Mouse (Mus musculus): Measurements from ENCODE around the gene Ankrd65. TPM values are rescaled to one million over a fixed set of nuclear protein-coding genes. Genes with fewer than 3 reads are reported as not detected.
"Not testable (repeated sequence)": the region's sequence is repeated elsewhere in the genome, so short reads cannot be mapped to it uniquely, and the experiment has no call there.

The Ankrd65 gene
- total RNA-seq (2021) = not detected

DNA sequence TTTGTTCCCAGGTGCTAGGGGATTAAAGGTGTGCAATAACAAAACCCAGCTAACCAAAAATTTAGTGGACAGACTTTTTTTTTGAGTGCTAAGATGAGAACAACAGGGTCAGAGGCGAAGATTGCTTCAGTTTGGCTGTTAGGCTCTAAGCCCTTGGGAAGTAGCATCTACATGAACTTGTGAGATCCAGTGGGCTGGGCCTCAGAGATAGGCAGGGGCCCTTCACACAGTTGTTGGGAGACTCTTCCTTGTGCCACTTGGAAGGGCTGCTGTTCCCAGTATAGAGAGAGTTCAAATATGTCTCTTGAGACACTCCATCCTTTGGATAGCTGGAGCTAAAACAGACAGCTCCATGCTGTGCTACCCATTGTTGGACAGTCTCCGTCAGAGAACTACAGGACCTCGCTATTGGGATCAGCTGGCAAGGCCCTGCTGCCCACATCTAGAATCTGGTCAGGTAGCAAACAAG is at the start of gene Ankrd65:
Gene Ankrd65, plus strand, starts transcription at position 419 of the 469 bp plus-strand sequence.
- DNase-seq = no peak
- intact Hi-C loops (cut with DNase I) = no loop called here

GRCm38 (mm10) chr4:155740681-155741080 is 49.6 kb upstream of the Ankrd65 start:
- DNase-seq; intact Hi-C loops (cut with DNase I): not testable (repeated sequence)

GRCm38 (mm10) chr4:155742684-155743083 is 47.6 kb upstream of the Ankrd65 start:
- DNase-seq = no peak
- intact Hi-C loops (cut with DNase I) = loop anchor here (2.0 kb wide), 1 partner anchor 20 kb away; no protein-coding TSS in a partner anchor

DNA sequence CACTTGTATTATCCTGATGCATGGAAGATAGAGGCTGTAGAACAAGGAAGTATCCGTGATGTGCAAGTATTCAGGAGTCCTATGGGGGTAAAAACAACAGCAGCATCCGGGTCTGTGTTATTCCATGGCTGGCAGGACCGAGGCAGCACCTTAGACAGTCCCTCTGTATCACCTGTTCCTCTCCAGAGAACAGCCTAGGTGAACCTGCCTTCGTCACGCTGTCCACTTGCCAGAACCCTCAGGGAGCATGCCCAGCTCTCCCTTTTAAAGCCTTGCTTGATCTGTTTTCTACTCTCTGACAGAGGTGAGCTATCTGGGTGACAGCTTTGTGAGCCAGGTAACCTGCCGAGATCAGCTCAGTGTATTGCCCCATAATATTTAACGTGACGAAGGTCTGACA is 45.8 kb upstream of the Ankrd65 start:
- DNase-seq = no peak
- intact Hi-C loops (cut with DNase I) = no loop called here

DNA sequence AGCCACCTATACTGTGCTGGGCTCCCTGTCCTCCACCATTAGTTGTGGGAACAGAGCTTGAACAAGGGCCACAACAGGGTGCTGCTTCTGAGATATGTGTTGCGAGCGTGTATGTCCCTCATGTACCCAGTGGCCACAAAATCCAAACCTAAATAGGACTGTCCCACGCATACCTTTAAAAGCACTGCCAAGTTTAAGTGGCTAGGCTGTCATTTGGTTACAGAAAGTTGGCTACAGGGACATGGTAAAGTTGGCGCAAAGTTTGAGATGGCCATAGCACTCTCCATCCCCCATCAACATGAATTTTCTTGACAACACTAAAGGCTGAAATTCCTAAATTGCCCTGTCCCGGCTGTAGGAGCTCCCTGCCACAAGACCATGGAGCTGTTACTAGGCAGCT is 45.1 kb upstream of the Ankrd65 start:
- intact Hi-C loops (cut with DNase I) = no loop called here
- no peak for DNase-seq

- intact Hi-C loops (cut with DNase I) = no loop called here
- no peak for DNase-seq
Observed at GRCm38 (mm10) chr4:155746036-155746548, 44.1 kb upstream of the Ankrd65 start.

- intact Hi-C loops (cut with DNase I) = no loop called here
- DNase-seq = no peak
Observed at GRCm38 (mm10) chr4:155746575-155747490, 43.4 kb upstream of the Ankrd65 start.

- intact Hi-C loops (cut with DNase I) = no loop called here
Observed at GRCm38 (mm10) chr4:155757011-155757410, 33.2 kb upstream of the Ankrd65 start.

GRCm38 (mm10) chr4:155759862-155760612 is 30.2 kb upstream of the Ankrd65 start:
- intact Hi-C loops (cut with DNase I) = no loop called here
- DNase-seq = peak; percentile 48 to 55

More at GRCm38 (mm10) chr4:155757011-155757410, 33.2 kb upstream of the Ankrd65 start:
- peak; percentile 43 to 58 for DNase-seq

- DNase-seq = peak; percentile 98
- intact Hi-C loops (cut with DNase I) = no loop called here
Observed at GRCm38 (mm10) chr4:155760613-155761355, 29.5 kb upstream of the Ankrd65 start, which contains the start of gene Atad3a. TSS of gene Atad3a (minus strand) at chr4:155761093.

DNA sequence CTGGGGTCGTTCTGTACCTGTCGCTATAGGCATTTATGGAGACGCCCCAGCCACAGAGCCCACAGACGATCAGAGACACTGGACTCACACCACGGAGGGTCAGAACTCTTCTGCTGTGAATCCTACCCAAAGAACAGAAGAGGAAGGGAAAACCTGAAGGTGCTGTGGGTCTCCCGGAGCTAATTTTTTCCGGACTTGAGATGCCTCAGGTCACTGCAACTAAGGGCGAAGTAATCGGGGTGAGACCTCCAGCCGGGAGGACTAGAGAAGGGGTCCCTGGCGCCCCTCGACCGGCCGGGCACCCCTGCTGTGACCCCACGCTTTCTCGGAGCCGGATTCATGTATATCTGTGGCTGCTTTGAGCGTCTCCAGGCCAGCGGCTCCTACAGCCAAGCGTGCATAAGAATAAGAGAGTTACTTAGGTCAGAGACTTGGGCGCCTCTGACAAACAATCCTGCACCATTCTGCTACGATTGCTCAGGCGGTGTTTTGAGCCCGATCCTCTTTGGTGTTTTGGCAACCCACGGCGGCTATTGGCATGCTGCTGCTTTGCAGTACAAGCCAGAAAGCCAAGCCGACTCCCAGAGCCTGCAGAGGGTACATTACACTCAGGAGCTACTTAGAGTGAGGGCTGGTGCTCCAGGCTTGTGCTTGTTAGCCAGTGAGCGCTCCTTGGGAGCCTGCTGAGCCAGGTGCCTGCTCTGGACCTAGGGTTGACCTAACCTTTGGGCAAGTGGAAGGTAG is 28.7 kb upstream of the Ankrd65 start:
- peak in 1 of 2 experiments; percentile 31 for DNase-seq
- intact Hi-C loops (cut with DNase I) = no loop called here

- no peak for DNase-seq
- intact Hi-C loops (cut with DNase I) = no loop called here
Observed at GRCm38 (mm10) chr4:155762357-155762756, 27.9 kb upstream of the Ankrd65 start.

DNA sequence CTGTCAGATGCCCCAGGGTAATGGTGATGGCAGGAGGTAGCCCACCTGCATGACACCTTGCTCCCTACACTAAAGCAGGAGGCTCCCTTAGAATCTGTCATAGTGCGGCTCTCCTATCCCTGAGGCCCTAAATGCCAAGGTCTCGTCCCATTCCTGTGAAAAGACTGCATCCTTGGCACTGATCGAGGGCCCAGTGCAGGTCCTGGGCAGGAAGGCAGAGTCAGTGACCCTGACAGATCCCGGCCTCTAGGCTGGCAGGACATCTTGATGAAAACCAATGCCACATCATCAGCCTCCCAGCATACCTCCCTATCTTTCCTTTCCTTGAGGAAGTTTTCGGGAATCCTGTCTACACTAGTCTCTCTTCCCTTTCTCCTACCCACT is 20.8 kb upstream of the Ankrd65 start:
- DNase-seq = no peak
- intact Hi-C loops (cut with DNase I) = loop anchor here (1.0 kb wide), 1 partner anchor 15 kb away; no protein-coding TSS in a partner anchor

DNA sequence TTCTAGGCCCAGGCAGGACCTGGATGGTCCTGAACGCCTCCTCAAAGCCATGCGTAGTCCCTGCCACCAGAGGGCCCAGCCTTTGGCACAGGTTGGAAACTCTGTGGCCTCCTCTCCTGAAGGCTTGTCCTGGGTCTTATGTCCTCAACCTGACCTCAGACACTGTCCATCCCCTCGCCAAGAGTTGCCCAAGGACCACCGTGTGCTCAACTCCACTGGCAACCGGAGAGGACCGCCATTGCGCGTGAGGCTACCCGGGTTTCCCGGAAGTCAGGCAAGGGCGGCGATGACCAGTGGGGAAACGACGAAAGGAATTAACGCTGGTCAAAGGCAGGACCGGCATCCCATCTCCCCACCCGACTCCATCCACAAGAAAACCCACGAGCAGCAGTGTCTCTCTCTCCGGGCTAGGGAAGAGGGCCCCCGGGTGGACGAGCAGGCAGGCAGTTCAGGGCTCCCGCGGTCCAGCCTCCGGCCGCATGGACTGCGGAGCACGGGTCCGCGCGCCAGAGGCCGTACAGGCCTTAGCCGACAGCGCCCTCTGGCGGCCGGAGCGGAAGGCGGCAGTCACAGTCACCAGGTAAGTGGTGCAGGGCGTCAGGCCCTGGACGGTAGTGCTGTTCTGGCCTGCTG is 20.2 kb upstream of the Ankrd65 start:
- intact Hi-C loops (cut with DNase I) = loop anchor here (1.0 to 10.0 kb wide), 3 partner anchors 14 to 285 kb away; no protein-coding TSS in a partner anchor
- DNase-seq = peak; percentile 93 to 94

- DNase-seq = no peak
- intact Hi-C loops (cut with DNase I) = loop anchor here (1.0 to 10.0 kb wide), 2 partner anchors 49 to 286 kb away; no protein-coding TSS in a partner anchor
Observed at GRCm38 (mm10) chr4:155770626-155771025, 19.6 kb upstream of the Ankrd65 start.

DNA sequence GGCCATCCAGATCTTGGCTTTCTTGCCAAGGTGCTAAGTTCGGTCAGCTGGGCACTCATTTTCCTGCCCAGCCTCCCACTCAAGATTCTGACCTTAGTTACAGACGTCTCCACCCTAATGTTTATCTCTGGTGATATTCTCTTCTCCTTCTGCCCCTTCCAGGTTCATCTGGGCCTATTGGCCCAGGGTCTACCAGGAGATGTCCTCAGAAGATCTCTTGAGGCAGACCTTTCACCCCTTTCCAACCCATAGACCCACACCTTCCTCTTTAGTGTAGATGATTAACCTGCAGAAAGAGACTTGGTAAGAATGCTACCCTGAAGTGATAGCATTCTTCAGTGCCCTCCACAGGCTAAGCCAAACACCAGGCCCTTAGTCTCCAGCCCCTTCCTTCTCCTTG is 18.5 kb upstream of the Ankrd65 start:
- DNase-seq = no peak
- intact Hi-C loops (cut with DNase I) = loop anchor here (10.0 kb wide), 1 partner anchor 287 kb away; no protein-coding TSS in a partner anchor

- intact Hi-C loops (cut with DNase I) = loop anchor here (10.0 kb wide), 1 partner anchor 288 kb away; no protein-coding TSS in a partner anchor
Observed at GRCm38 (mm10) chr4:155772786-155773185, 17.5 kb upstream of the Ankrd65 start.

GRCm38 (mm10) chr4:155773335-155774078 is 16.7 kb upstream of the Ankrd65 start:
- intact Hi-C loops (cut with DNase I) = loop anchor here (10.0 kb wide), 1 partner anchor 289 kb away; no protein-coding TSS in a partner anchor
- no peak for DNase-seq

More at GRCm38 (mm10) chr4:155772786-155773185, 17.5 kb upstream of the Ankrd65 start:
- no peak for DNase-seq

All from heart, postnatal 10 days (tissue).